Mouse (Mus musculus) left cerebral cortex, adult 2 months (tissue): ENCODE measurements at regions not wholly inside any gene's neighbourhood (a gene's known extent, or its start where the extent isn't known, plus 50 kb on each side); places are given as distances from the start of the nearest gene placed in this dataset.

ENCODE experiments used
- DNase-seq, 2 experiments: peaks; one replicate each; pipeline ENCODE4 v3.0.0; 2021 to 2022; ENCODE audit warnings: low spot score in 2 of 2, mixed read lengths in 1 of 2; ENCODE audit errors: extremely low spot score in 1 of 2
- H3K27ac ChIP-seq: fragments of 200-600 bp; 2 replicates; pipeline ENCODE4 v1.8.1; 2022
- H3K4me3 ChIP-seq: fragments of 200-600 bp; 2 replicates; pipeline ENCODE4 v1.8.1; 2022
- CTCF ChIP-seq: fragments of 200-600 bp; IDR thresholded peaks from 2 replicates; pipeline ENCODE4 v1.8.1; 2022; ENCODE audit warnings: antibody characterized with exemption, mild to moderate bottlenecking, moderate library complexity
- intact Hi-C: fragments of 180-260 bp; cut with DNase I; formaldehyde crosslinking; loops from one replicate; pipeline ENCODE4 v1.15.1; 2025

GRCm38 (mm10) chr12:52368034-52368433, 135.7 kb upstream of the Arhgap5 start:
- intact Hi-C loops: no loop called here
- Histone ChIP-seq H3K4me3 (no peak overlapping the region), H3K27ac (no peak overlapping the region)
- no peak for TF ChIP-seq CTCF
- no peak for DNase-seq

DNA sequence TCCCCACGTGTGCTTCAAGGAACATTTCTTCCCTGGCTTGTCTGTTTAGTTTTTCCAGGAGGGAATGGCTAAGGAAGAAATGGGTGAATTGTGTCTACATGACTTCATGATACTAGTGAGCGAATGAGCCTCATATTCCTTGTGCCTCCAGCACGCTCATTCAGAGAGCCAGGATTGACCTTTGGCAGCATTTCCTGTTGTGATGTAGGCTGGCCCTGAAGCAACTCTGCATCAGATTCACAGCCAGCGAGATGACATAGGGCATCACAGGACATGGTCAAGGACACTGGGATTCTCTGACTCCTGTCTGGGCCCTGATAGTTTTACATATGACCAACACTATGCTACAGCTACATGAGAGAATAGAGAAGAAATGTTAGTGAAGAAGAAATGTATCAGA, 135.3 kb upstream of the Arhgap5 start:
- intact Hi-C loops: no loop called here
- no peak for TF ChIP-seq CTCF
- DNase-seq: no peak
- H3K4me3 ChIP-seq: no peak overlapping the region
- no peak overlapping the region for H3K27ac ChIP-seq

GRCm38 (mm10) chr12:52370153-52370710, 133.5 kb upstream of the Arhgap5 start:
- DNase-seq: no peak
- TF ChIP-seq CTCF: no peak
- no peak overlapping the region for H3K4me3 ChIP-seq
- intact Hi-C loops: no loop called here
- H3K27ac ChIP-seq: no peak overlapping the region

- DNase-seq: no peak
- no peak overlapping the region for H3K4me3 ChIP-seq
- intact Hi-C loops: no loop called here
- no peak overlapping the region for H3K27ac ChIP-seq
- TF ChIP-seq CTCF: no peak
These were observed 128.7 kb upstream of the Arhgap5 start for GRCm38 (mm10) chr12:52375116-52375515.

- no peak overlapping the region for H3K4me3 ChIP-seq
- no peak for DNase-seq
- intact Hi-C loops: no loop called here
- TF ChIP-seq CTCF: no peak
- no peak overlapping the region for H3K27ac ChIP-seq
These were observed 126.9 kb upstream of the Arhgap5 start for GRCm38 (mm10) chr12:52376692-52377462.

DNA sequence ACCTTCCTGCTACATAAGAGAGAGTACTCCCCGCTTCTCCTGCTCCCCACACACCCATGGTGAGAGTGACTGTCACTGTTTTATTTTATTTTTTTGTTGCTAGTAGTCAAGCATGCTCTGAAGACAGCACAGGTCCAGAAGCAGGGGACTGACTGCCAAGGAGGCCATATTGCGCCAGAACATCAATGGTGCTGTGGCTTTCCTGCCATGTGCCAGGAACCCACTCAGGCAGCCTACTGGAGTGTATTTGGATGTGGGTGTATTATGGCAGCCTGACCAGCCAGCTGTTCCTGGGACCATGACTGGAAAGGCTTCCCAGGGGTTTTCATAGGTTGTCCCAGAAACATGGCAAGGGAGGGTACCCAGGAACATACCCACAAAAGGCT, 126.3 kb upstream of the Arhgap5 start:
- Histone ChIP-seq H3K27ac (no peak overlapping the region), H3K4me3 (no peak overlapping the region)
- TF ChIP-seq CTCF: no peak
- intact Hi-C loops: no loop called here
- DNase-seq: no peak

GRCm38 (mm10) chr12:52379245-52379644, 124.5 kb upstream of the Arhgap5 start:
- no peak for TF ChIP-seq CTCF
- Histone ChIP-seq H3K27ac (no peak overlapping the region), H3K4me3 (no peak overlapping the region)
- no peak for DNase-seq
- intact Hi-C loops: no loop called here

DNA sequence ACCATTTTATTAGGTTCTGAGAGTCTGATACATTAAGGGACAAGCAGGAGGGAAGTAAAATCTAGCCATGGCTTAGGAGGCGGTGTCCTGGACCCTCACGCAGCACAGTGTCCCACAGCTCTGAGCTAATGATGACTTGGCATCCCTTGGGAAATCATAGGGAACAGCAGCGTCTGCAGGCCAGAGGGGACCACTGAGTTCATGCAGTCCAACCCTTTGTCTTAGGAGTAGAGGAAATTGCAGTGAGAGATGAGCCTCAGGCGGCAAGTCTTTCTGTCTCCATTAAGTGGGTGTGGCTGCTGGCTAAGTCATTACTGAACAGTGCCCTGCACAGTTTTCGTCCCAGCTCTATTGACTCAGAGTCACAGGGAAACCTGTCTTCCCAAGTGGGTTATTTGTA, 123.8 kb upstream of the Arhgap5 start:
- TF ChIP-seq CTCF: no peak
- Histone ChIP-seq H3K4me3 (no peak overlapping the region), H3K27ac (no peak overlapping the region)
- intact Hi-C loops: no loop called here
- DNase-seq: no peak

DNA sequence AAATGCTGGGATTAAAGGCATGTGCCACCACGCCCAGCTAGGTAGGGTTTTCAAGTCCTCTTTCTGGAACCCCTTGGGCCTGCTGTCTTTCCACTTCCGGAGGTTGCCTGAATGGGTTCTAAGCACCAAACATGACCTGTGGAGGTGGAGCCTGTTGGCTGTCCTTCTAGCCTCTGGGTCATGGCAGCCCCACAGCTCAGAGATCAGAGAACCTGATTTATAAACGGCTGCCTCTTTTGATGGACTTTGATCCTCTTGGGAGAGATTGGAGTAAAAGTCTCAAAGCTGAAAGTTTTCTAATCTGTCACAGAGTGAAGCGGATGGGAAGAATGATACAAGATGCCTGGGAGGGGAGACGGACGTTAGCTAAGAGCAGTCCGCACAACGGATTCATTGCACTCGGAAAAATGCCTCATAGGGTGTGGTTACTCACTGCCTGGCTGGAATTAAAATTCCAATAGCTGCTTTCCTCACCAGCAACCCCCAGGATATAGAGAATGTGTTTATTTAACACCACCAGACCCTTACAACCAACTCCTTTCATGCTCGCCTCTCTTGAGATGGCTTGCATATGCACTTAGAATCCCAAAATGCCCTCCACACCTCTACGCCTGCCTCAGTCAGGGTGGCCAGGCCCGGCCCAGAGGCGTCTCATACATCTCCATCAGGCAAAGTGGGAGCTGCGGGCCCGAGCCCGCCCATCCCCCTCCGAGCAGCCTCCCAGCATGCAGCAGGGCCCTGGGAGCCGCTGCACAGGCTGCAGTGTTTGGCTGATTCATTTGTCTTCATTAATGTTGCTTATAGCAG, 122.4 kb upstream of the Arhgap5 start:
- no peak for DNase-seq
- intact Hi-C loops: no loop called here

DNA sequence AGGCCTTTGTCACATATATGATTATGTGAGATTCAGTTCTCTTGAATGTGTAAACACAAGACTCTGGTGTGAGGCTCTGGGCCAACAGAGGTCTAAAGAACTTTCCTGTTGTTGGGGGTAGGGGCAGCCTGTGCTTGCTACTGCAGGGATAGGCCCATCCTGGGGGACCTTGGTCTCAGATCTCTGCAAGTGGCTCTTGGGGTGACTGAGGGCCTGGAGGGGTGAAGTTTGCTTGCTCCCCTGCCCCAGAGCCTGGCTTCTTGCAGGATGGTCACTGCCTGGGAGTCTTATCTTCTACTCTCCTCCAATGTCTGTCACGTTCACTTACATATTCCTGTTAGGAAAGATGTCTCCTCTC, 121.8 kb upstream of the Arhgap5 start:
- no peak for TF ChIP-seq CTCF
- Histone ChIP-seq H3K27ac (no peak overlapping the region), H3K4me3 (no peak overlapping the region)
- intact Hi-C loops: no loop called here
- DNase-seq: no peak

More for the DNA sequence above, 122.4 kb upstream of the Arhgap5 start:
- Histone ChIP-seq H3K27ac (no peak overlapping the region), H3K4me3 (no peak overlapping the region)
- no peak for TF ChIP-seq CTCF

- Histone ChIP-seq H3K27ac (no peak overlapping the region), H3K4me3 (no peak overlapping the region)
- intact Hi-C loops: no loop called here
- DNase-seq: no peak
- TF ChIP-seq CTCF: no peak; the same call in 1 of the 2 replicates
These were observed 120.8 kb upstream of the Arhgap5 start for GRCm38 (mm10) chr12:52382832-52383580.

DNA sequence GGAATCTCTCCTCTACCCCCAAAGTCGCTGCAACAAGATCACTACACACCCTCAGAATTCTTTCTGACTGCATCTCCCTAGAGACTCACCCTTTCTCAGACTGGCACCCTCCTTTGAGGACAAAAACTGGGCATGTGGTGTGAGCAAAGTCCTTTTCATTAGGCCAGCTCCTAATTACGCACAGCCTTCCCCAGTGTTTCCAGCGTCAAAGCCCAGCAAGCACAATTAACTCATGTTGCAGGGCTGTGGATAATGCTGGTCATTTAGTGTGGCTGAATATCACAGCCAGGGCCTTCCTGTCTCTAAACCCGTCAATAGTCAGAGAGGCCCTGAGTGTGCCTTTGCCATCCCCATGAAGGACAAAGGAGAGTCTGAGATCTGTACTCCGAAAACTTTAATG, 114.2 kb upstream of the Arhgap5 start:
- no peak overlapping the region for H3K4me3 ChIP-seq
- DNase-seq: no peak
- no peak for TF ChIP-seq CTCF
- intact Hi-C loops: loop anchor here (1.0 to 5.0 kb wide), 2 partner anchors 29 to 88 kb away; no protein-coding TSS in a partner anchor
- H3K27ac ChIP-seq: peak overlapping the region; percentile 59
